Comparison of ENCODE assay signal across 29 mouse cellular contexts in genomic region chr3:126058585-126058984, GRCm38 (mm10).
DNase-seq lines count a peak whose midpoint lies in the region; ATAC-seq and TF ChIP-seq lines count a peak whose summit lies in the region.
"Had no signal": no experiment of that assay in that cellular context is flagged by ENCODE, and none has a peak within 500 bp of the region (broad histone marks: within the 10 kb centered on the region; RNA-seq: fewer than 3 reads in every experiment).

No protein-coding gene starts in this region.

- no peak overlapping the region for H3K9ac ChIP-seq in kidney, embryonic 14.5 days (ENCODE audit: low read depth, low read length)
- no peak overlapping the region for H3K9ac ChIP-seq in lung, embryonic 14.5 days
- H3K9ac ChIP-seq: forebrain, embryonic 15.5 days; heart, embryonic 15.5 days; limb, embryonic 15.5 days; liver, embryonic 13.5 days; lung, embryonic 15.5 days; midbrain, embryonic 12.5 days; neural tube, embryonic 13.5 days had no signal

- no peak overlapping the region for H3K4me2 ChIP-seq in kidney, embryonic 14.5 days (replicated peaks; ENCODE audit: low read depth, low read length)
- H3K4me2 ChIP-seq in lung, embryonic 14.5 days: no peak overlapping the region
- H3K4me2 ChIP-seq: forebrain, embryonic 15.5 days; heart, embryonic 15.5 days; limb, embryonic 15.5 days; liver, embryonic 13.5 days; lung, embryonic 15.5 days; midbrain, embryonic 12.5 days; neural tube, embryonic 13.5 days had no signal

- no peaks in the 10 kb centered on the region for H3K36me3 ChIP-seq in kidney, embryonic 14.5 days (ENCODE audit: control insufficient read depth, insufficient read depth, low read length)
- no peaks in the 10 kb centered on the region for H3K36me3 ChIP-seq in lung, embryonic 14.5 days (ENCODE audit: insufficient read depth)
- H3K36me3 ChIP-seq: forebrain, embryonic 15.5 days; heart, embryonic 10.5 days; heart, embryonic 15.5 days; limb, embryonic 15.5 days; liver, embryonic 13.5 days; lung, embryonic 15.5 days; midbrain, embryonic 12.5 days; neural tube, embryonic 13.5 days had no signal

- no peaks in the 10 kb centered on the region for H3K9me3 ChIP-seq in kidney, embryonic 14.5 days (ENCODE audit: control insufficient read depth, low read length)
- no peaks in the 10 kb centered on the region for H3K9me3 ChIP-seq in lung, embryonic 14.5 days (ENCODE audit: low read depth, low read length)
- H3K9me3 ChIP-seq: forebrain, embryonic 15.5 days; heart, embryonic 10.5 days; heart, embryonic 15.5 days; limb, embryonic 15.5 days; liver, embryonic 13.5 days; lung, embryonic 15.5 days; midbrain, embryonic 12.5 days; neural tube, embryonic 13.5 days had no signal

- POLR2A ChIA-PET in Patski (lab: Charles Lee): no interaction called here

- no peak for TF ChIP-seq CTCF in lung, embryonic 14.5 days (IDR thresholded peaks at IDR 0.05; ENCODE audit: low read depth)
- TF ChIP-seq CTCF in Patski (IDR thresholded peaks at IDR 0.05): no peak
- no peak for TF ChIP-seq CTCF in brain, embryonic 14.5 days (IDR thresholded peaks at IDR 0.05; ENCODE audit: borderline replicate concordance, extremely low read depth, insufficient read depth, insufficient read length)

- H3K4me3 ChIP-seq in kidney, embryonic 14.5 days (ENCODE audit: low read length): no peak overlapping the region
- H3K4me3 ChIP-seq in lung, embryonic 14.5 days (ENCODE audit: low read depth, low read length): no peak overlapping the region
- H3K4me3 ChIP-seq: forebrain, embryonic 15.5 days; heart, embryonic 10.5 days; heart, embryonic 15.5 days; layer of hippocampus, adult 2 months; left cerebral cortex, adult 2 months; limb, embryonic 15.5 days; liver, embryonic 13.5 days; lung, embryonic 15.5 days; midbrain, embryonic 12.5 days; neural tube, embryonic 13.5 days had no signal

- no peak overlapping the region for H3K27ac ChIP-seq in kidney, embryonic 14.5 days (ENCODE audit: low read depth, low read length)
- no peak overlapping the region for H3K27ac ChIP-seq in lung, embryonic 14.5 days (ENCODE audit: low read depth)
- H3K27ac ChIP-seq: forebrain, embryonic 15.5 days; heart, embryonic 10.5 days; heart, embryonic 15.5 days; layer of hippocampus, adult 2 months; left cerebral cortex, adult 2 months; limb, embryonic 15.5 days; liver, embryonic 13.5 days; lung, embryonic 15.5 days; midbrain, embryonic 12.5 days; neural tube, embryonic 13.5 days; stomach, postnatal 0 days had no signal

- peak; percentile 79; the same call in 1 of the 2 replicates for ATAC-seq in kidney, embryonic 14.5 days (ENCODE audit: low FRiP score, low TSS enrichment)
- ATAC-seq in lung, embryonic 14.5 days (ENCODE audit: insufficient read depth): no peak
- no peak for ATAC-seq in Patski
- ATAC-seq: forebrain, embryonic 15.5 days; intestine, embryonic 16.5 days had no signal

- no peak for DNase-seq in kidney, postnatal 10 days
- peak; percentile 32 for DNase-seq in lung, embryonic 14.5 days
- no peak for DNase-seq in lung, adult 18-20 months
- DNase-seq in Patski (ENCODE audit: low read depth, low spot score): peak; percentile 59
- DNase-seq in brain, embryonic 14.5 days (ENCODE audit: low read depth): peak; percentile 13
- no peak for DNase-seq in c-Kit-positive CD71-positive TER-119-positive erythroid progenitor cells, embryonic 14.5 days (ENCODE audit: low spot score)
- DNase-seq: adrenal gland, postnatal 36 days; B cell, adult 2 months; cerebellum, adult 11-12 months; gastrocnemius, postnatal 25 days; heart, adult 11 months; kidney, adult 8-10 months; liver, embryonic 13.5 days; lung, postnatal 36 days; right cerebral cortex, postnatal 4 days; thymus, adult 18-20 months; thymus, postnatal 25 days had no signal

- no peak for TF ChIP-seq POLR2A in brain, embryonic 14.5 days (IDR thresholded peaks at IDR 0.05; ENCODE audit: borderline replicate concordance, extremely low read depth, insufficient read depth, insufficient read length, poor library complexity, severe bottlenecking)

- no peaks in the 10 kb centered on the region for H3K4me1 ChIP-seq in kidney, embryonic 14.5 days (ENCODE audit: control insufficient read depth, insufficient read depth, low read length)
- no peaks in the 10 kb centered on the region for H3K4me1 ChIP-seq in lung, embryonic 14.5 days (ENCODE audit: insufficient read depth)
- H3K4me1 ChIP-seq: forebrain, embryonic 15.5 days; heart, embryonic 10.5 days; heart, embryonic 15.5 days; limb, embryonic 15.5 days; liver, embryonic 13.5 days; lung, embryonic 15.5 days; midbrain, embryonic 12.5 days; neural tube, embryonic 13.5 days had no signal

- CTCF ChIA-PET in Patski (lab: Charles Lee): interaction anchor here (1.1 to 1.3 kb wide), 3 partner anchors 9 to 845 kb away, joined by 3 read pairs; no protein-coding TSS in a partner anchor

- in situ Hi-C loops in Patski (cut with MboI; ENCODE audit: low pct_unique_long_range_greater_than_20kb): no loop called here

- H3K27me3 ChIP-seq in kidney, embryonic 14.5 days (ENCODE audit: control insufficient read depth, insufficient read depth, low read length): no peaks in the 10 kb centered on the region
- no peaks in the 10 kb centered on the region for H3K27me3 ChIP-seq in lung, embryonic 14.5 days (ENCODE audit: insufficient read depth, low read length)
- H3K27me3 ChIP-seq in Patski: no peaks in the 10 kb centered on the region
- H3K27me3 ChIP-seq: forebrain, embryonic 15.5 days; heart, embryonic 15.5 days; limb, embryonic 15.5 days; liver, embryonic 13.5 days; lung, embryonic 15.5 days; midbrain, embryonic 12.5 days; neural tube, embryonic 13.5 days had no signal

Comparison
In these comparisons a context has a peak if more than half of its experiments do, and no peak if none do; other contexts are left out.
1. DNase-seq: peak in lung, embryonic 14.5 days (single experiment), Patski (single experiment) and brain, embryonic 14.5 days (single experiment); none in kidney, postnatal 10 days (single experiment), lung, adult 18-20 months (0 of 2) and c-Kit-positive CD71-positive TER-119-positive erythroid progenitor cells, embryonic 14.5 days (single experiment).